Mouse (Mus musculus): ENCODE data around the gene Chrm2. TPM values are rescaled to one million over a fixed set of nuclear protein-coding genes. Genes with fewer than 3 reads are reported as not detected.
A peak's percentile ranks its signal among the peaks of the same experiment; 100 is the strongest.

The Chrm2 gene
- polyA plus RNA-seq, 1 experiment from 2014 or later, result 4.1 TPM

DNA sequence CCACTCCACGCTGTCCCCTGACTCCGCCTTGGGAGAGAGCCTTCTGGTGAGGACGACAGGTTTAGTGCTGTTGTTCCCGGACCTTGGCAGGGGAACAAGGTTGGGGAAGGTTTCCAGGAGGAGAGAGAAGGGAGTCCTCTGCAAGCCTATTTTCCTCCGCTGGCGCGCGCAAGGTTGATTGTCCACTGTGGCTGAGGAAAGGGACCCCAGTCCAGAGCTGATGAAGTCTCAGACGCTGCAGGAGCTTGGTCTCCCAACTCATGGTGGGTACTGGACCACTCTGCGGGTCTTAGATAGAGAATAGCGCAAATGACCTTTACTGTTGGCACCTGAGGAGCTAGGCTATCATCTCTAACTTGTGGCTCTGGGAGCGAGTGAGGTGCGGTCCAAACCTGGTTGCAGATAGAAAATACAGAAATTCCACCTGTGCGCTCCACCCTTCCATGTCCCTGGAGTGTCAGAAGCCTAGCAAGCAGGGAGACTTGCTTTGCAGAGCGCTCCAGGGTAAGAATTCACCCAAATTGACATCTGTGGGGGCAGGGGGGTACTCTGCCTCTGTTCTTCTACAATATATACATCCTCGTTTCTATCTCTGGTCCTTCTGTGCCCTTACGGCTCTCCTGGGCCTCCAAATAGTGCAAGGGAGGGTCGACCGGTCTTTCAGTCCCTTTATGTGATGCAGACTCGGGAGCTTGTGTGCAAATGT is 1.5 kb downstream of the Chrm2 start:
- DNase-seq (ENCODE audit: low spot score) (no peak), ATAC-seq (no peak)
- peaks cover 10% of the 10 kb centered on the region; the same call in 1 of the 2 replicates for H3K27me3 ChIP-seq (replicated peaks; ENCODE audit: insufficient read depth, low read length)
- peak overlapping the region; percentile 75 for H3K4me2 ChIP-seq (replicated peaks; ENCODE audit: low read depth, low read length)
- TF ChIP-seq EP300 (IDR thresholded peaks at IDR 0.05) (no peak), CTCF (IDR thresholded peaks at IDR 0.05) (no peak)
- H3K36me3 ChIP-seq (ENCODE audit: insufficient read depth, low read length), result no peaks in the 10 kb centered on the region
- peak overlapping the region; percentile 48 for H3K4me3 ChIP-seq (ENCODE audit: low read depth, low read length)
- no peak overlapping the region for H3K27ac ChIP-seq (ENCODE audit: low read length)
- no peak overlapping the region for H3K9ac ChIP-seq (replicated peaks; ENCODE audit: low read depth)
- 30% methylated on average over 20 of the region's 20 CpGs for WGBS
- no peaks in the 10 kb centered on the region for H3K9me3 ChIP-seq (ENCODE audit: low read length)
- H3K4me1 ChIP-seq (ENCODE audit: insufficient read depth, low read depth, low read length), result no peaks in the 10 kb centered on the region; the same call in 1 of the 2 replicates

DNA sequence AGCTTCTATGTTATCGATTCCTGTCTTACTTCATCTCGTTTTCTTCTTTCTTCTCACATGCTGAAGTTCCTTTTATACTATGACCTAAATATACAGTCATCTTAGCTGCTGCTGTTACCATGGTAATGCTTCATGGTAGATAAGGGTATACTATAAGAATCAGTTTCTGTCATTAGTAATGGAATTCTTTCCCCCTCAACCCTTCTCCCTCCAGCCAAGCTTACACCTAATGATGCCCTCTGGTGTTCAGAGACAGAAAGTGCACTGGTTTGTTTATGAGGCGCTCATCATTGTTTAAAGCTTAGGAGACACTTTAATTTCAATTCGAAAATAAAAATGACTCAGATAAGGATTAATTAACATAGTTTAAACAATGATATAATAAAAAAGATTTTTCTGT is 5.8 kb downstream of the Chrm2 start:
- TF ChIP-seq EP300 (IDR thresholded peaks at IDR 0.05) (no peak), CTCF (IDR thresholded peaks at IDR 0.05) (peak; percentile 70)
- Histone ChIP-seq H3K4me3 (ENCODE audit: low read depth, low read length) (no peak overlapping the region), H3K9ac (replicated peaks; ENCODE audit: low read depth) (no peak overlapping the region), H3K27me3 (replicated peaks; ENCODE audit: insufficient read depth, low read length) (peaks cover 9% of the 10 kb centered on the region; the same call in 1 of the 2 replicates), H3K9me3 (ENCODE audit: low read length) (no peaks in the 10 kb centered on the region), H3K36me3 (ENCODE audit: insufficient read depth, low read length) (no peaks in the 10 kb centered on the region), H3K4me1 (ENCODE audit: insufficient read depth, low read depth, low read length) (no peaks in the 10 kb centered on the region; the same call in 1 of the 2 replicates), H3K4me2 (replicated peaks; ENCODE audit: low read depth, low read length) (no peak overlapping the region), H3K27ac (ENCODE audit: low read length) (no peak overlapping the region)
- ATAC-seq (no peak), DNase-seq (ENCODE audit: low spot score) (peak; percentile 34)
- WGBS, result 64% methylated on average over 4 of the region's 4 CpGs

DNA sequence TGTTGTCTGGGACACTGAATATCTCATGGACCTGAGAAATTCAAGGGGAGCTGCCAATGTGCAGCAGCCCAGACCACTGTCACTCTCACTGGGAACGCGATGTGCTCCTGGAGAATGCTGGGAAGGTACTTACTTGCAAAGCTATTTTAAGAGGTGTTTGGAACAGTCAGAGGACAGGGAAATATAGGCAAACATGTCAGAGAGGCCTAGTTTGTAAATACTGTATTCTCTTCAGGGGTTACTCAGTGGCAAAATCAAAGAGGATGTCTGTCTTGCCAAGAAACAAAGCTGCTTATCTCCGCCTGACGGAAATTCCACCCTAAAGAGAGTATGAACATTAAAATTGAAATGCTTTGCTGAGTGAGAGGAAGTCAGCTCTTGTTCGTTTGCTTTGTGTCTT is 17.3 kb downstream of the Chrm2 start:
- DNase-seq (ENCODE audit: low spot score) (peak; percentile 85), ATAC-seq (peak; percentile 96)
- Histone ChIP-seq H3K4me2 (replicated peaks; ENCODE audit: low read depth, low read length) (no peak overlapping the region), H3K27ac (ENCODE audit: low read length) (peak overlapping the region; percentile 33; the same call in 1 of the 2 replicates), H3K4me3 (ENCODE audit: low read depth, low read length) (no peak overlapping the region), H3K9me3 (ENCODE audit: low read length) (no peaks in the 10 kb centered on the region), H3K4me1 (ENCODE audit: insufficient read depth, low read depth, low read length) (no peaks in the 10 kb centered on the region), H3K9ac (replicated peaks; ENCODE audit: low read depth) (no peak overlapping the region), H3K36me3 (ENCODE audit: insufficient read depth, low read length) (no peaks in the 10 kb centered on the region), H3K27me3 (replicated peaks; ENCODE audit: insufficient read depth, low read length) (no peaks in the 10 kb centered on the region)
- 11% methylated on average over 5 of the region's 5 CpGs for WGBS
- TF ChIP-seq CTCF (IDR thresholded peaks at IDR 0.05) (no peak), EP300 (IDR thresholded peaks at IDR 0.05) (peak; percentile 98)

DNA sequence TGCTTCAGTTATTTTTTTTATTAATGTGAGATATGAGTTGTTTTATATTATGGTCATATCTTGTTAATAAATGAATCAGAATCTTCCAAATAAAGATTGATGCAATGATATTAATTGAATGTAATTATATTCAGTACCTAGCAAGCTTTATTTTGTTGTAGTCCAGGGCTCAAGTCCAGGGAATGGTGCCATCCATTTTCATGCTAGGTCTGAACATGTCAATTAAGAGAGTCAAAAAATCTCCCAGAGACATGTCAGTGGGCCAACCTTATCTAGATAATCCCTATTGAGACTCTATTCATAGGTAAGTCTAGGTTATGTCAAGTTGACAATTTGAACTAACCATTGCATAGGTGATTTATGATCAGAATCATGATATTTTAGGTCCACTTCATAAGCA is 21.1 kb downstream of the Chrm2 start:
- no peaks in the 10 kb centered on the region for H3K36me3 ChIP-seq (ENCODE audit: insufficient read depth, low read length)
- TF ChIP-seq CTCF (IDR thresholded peaks at IDR 0.05) (no peak), EP300 (IDR thresholded peaks at IDR 0.05) (no peak)
- no peaks in the 10 kb centered on the region for H3K9me3 ChIP-seq (ENCODE audit: low read length)
- no peak overlapping the region for H3K9ac ChIP-seq (replicated peaks; ENCODE audit: low read depth)
- ATAC-seq (no peak), DNase-seq (ENCODE audit: low spot score) (no peak)
- no peak overlapping the region for H3K4me3 ChIP-seq (ENCODE audit: low read depth, low read length)
- no peak overlapping the region for H3K4me2 ChIP-seq (replicated peaks; ENCODE audit: low read depth, low read length)
- H3K4me1 ChIP-seq (ENCODE audit: insufficient read depth, low read depth, low read length), result no peaks in the 10 kb centered on the region
- no peaks in the 10 kb centered on the region for H3K27me3 ChIP-seq (replicated peaks; ENCODE audit: insufficient read depth, low read length)
- no peak overlapping the region for H3K27ac ChIP-seq (ENCODE audit: low read length)

DNA sequence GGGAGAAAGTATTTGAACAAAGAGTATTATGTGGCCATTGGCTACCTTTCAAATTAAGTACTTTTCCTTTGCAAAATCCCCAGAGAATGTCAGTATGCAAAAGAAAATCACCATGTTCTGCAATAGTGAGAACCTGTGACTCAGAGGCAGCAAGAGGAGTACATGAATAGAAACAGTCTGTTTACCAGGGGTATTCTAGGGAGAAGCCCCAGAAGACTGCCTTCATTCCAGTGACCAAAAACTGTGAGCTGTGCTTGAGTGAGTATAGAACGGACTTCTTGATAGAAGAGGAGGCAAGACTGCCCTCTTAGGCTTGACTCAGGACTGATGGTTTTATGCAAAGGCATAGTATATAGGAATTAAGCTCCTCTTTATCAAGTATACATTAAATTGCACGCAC is 22.2 kb downstream of the Chrm2 start:
- 78% methylated on average over 2 of the region's 2 CpGs for WGBS

DNA sequence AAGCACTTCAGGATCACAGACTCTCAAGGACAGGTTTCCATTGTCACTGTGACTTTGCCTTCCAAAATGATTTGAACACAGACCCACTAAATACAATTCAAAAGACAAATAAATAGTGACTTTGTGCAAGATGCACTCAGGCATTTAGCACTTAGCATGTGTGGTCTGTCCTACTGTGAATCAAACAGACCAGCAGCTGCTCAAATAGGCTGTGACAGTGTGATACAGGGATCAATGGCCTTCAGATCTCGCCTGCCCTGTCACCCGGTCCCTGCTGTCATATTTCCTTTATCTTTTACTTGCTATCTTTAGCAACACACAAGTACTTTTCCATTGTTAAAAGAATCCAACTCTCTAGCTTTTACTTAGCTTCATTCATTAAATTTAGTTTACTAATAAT is 31.8 kb downstream of the Chrm2 start:
- WGBS, result 26% methylated on average over 2 of the region's 2 CpGs
- H3K4me3 ChIP-seq (ENCODE audit: low read depth, low read length), result no peak overlapping the region
- no peaks in the 10 kb centered on the region for H3K4me1 ChIP-seq (ENCODE audit: insufficient read depth, low read depth, low read length)
- H3K4me2 ChIP-seq (replicated peaks; ENCODE audit: low read depth, low read length), result no peak overlapping the region
- no peaks in the 10 kb centered on the region for H3K9me3 ChIP-seq (ENCODE audit: low read length)
- ATAC-seq (no peak), DNase-seq (ENCODE audit: low spot score) (no peak)
- no peaks in the 10 kb centered on the region for H3K27me3 ChIP-seq (replicated peaks; ENCODE audit: insufficient read depth, low read length)
- H3K27ac ChIP-seq (ENCODE audit: low read length), result no peak overlapping the region
- no peaks in the 10 kb centered on the region for H3K36me3 ChIP-seq (ENCODE audit: insufficient read depth, low read length)
- TF ChIP-seq EP300 (IDR thresholded peaks at IDR 0.05) (no peak), CTCF (IDR thresholded peaks at IDR 0.05) (no peak)
- no peak overlapping the region for H3K9ac ChIP-seq (replicated peaks; ENCODE audit: low read depth)

More for the DNA sequence above, 22.2 kb downstream of the Chrm2 start:
- Histone ChIP-seq H3K27me3 (replicated peaks; ENCODE audit: insufficient read depth, low read length) (no peaks in the 10 kb centered on the region), H3K9me3 (ENCODE audit: low read length) (no peaks in the 10 kb centered on the region), H3K4me1 (ENCODE audit: insufficient read depth, low read depth, low read length) (no peaks in the 10 kb centered on the region), H3K4me3 (ENCODE audit: low read depth, low read length) (no peak overlapping the region), H3K27ac (ENCODE audit: low read length) (no peak overlapping the region), H3K36me3 (ENCODE audit: insufficient read depth, low read length) (no peaks in the 10 kb centered on the region), H3K9ac (replicated peaks; ENCODE audit: low read depth) (no peak overlapping the region), H3K4me2 (replicated peaks; ENCODE audit: low read depth, low read length) (no peak overlapping the region)
- TF ChIP-seq EP300 (IDR thresholded peaks at IDR 0.05) (no peak), CTCF (IDR thresholded peaks at IDR 0.05) (no peak)
- ATAC-seq, result no peak
- DNase-seq (ENCODE audit: low spot score), result no peak
